Mouse (Mus musculus) hindbrain, embryonic 15.5 days (tissue): ENCODE data around the gene St8sia1. TPM values are rescaled to one million over a fixed set of nuclear protein-coding genes. Genes with fewer than 3 reads are reported as not detected.
"Not testable (repeated sequence)": the region's sequence is repeated elsewhere in the genome, so short reads cannot be mapped to it uniquely, and the experiment has no call there.

Experiments
- ATAC-seq: fragments of 200-750 bp; cut with Nextera tagmentation; 2 replicates; pipeline ENCODE4 v1.8.0; 2017; ENCODE audit warnings: low read depth, moderate number of reproducible peaks, moderate TSS enrichment; ENCODE audit not compliant: low FRiP score
- H3K27ac ChIP-seq: fragments of 300-500 bp; sonication (generic); replicated peaks from 2 replicates; pipeline ENCODE4 v1.5.1; 2015; ENCODE audit warnings: mild to moderate bottlenecking, inconsistent platforms
- H3K27me3 ChIP-seq: fragments of 300-500 bp; sonication (generic); 2 replicates; pipeline ENCODE4 v1.6.1; 2015; ENCODE audit warnings: control low read depth, inconsistent platforms
- H3K36me3 ChIP-seq: fragments of 300-500 bp; sonication (generic); 2 replicates; pipeline ENCODE4 v1.6.1; 2015; ENCODE audit warnings: control low read depth, inconsistent platforms
- H3K4me1 ChIP-seq: fragments of 300-500 bp; sonication (generic); replicated peaks from 2 replicates; pipeline ENCODE4 v1.6.1; 2015; ENCODE audit warnings: control low read depth, inconsistent platforms
- H3K4me2 ChIP-seq: fragments of 300-500 bp; sonication (generic); 2 replicates; pipeline ENCODE4 v1.6.1; 2015; ENCODE audit warnings: moderate library complexity, mild to moderate bottlenecking, inconsistent platforms
- H3K4me3 ChIP-seq: fragments of 300-500 bp; sonication (generic); 2 replicates; pipeline ENCODE4 v1.5.1; 2015; ENCODE audit warnings: mild to moderate bottlenecking, inconsistent platforms
- H3K9ac ChIP-seq: fragments of 300-500 bp; sonication (generic); 2 replicates; pipeline ENCODE4 v1.6.1; 2015; ENCODE audit warnings: inconsistent platforms
- H3K9me3 ChIP-seq: fragments of 300-500 bp; sonication (generic); 2 replicates; pipeline ENCODE4 v1.6.1; 2016; ENCODE audit warnings: control low read depth, inconsistent platforms
- WGBS: fragments of 180-500 bp; shearing (Covaris S2); methylation state at CpG from one replicate; pipeline ENCODE4 v1.1.7; 2015; 5-methylcytosine and 5-hydroxymethylcytosine counted together
- polyA plus RNA-seq: library from polyadenylated mRNA; unstranded; fragments of >200 nt; fragmentation: Nextera tagmentation; extraction: Ambion mirVana; gene quantifications from 2 replicates; pipeline ENCODE4 v1.2.1, GENCODE M21; 2015

St8sia1 gene
- polyA plus RNA-seq, 1 experiment from 2014 or later = 7.0 TPM

GRCm38 (mm10) chr6:142992099-142992498, 27.8 kb upstream of the St8sia1 start:
- Histone ChIP-seq H3K4me3 (no peak overlapping the region), H3K4me2 (no peak overlapping the region), H3K27me3 (no peaks in the 10 kb centered on the region), H3K36me3 (no peaks in the 10 kb centered on the region), H3K4me1 (peaks cover 27% of the 10 kb centered on the region), H3K27ac (no peak overlapping the region; the same call in 1 of the 2 replicates), H3K9me3 (no peaks in the 10 kb centered on the region), H3K9ac (no peak overlapping the region)
- 40% methylated on average over 7 of the region's 7 CpGs for WGBS
- ATAC-seq = no peak

GRCm38 (mm10) chr6:142991391-142992059, 27.3 kb upstream of the St8sia1 start:
- ATAC-seq = 0 out of 2 replicates have a peak, but pooled peaks have one; percentile 35
- no peak overlapping the region for H3K9ac ChIP-seq
- H3K27ac ChIP-seq = no peak overlapping the region; the same call in 1 of the 2 replicates
- 52% methylated on average over 7 of the region's 7 CpGs for WGBS
- no peaks in the 10 kb centered on the region for H3K36me3 ChIP-seq
- H3K4me1 ChIP-seq = peaks cover 27% of the 10 kb centered on the region
- no peaks in the 10 kb centered on the region for H3K27me3 ChIP-seq
- no peak overlapping the region for H3K4me3 ChIP-seq
- H3K4me2 ChIP-seq = no peak overlapping the region
- H3K9me3 ChIP-seq = no peaks in the 10 kb centered on the region

DNA sequence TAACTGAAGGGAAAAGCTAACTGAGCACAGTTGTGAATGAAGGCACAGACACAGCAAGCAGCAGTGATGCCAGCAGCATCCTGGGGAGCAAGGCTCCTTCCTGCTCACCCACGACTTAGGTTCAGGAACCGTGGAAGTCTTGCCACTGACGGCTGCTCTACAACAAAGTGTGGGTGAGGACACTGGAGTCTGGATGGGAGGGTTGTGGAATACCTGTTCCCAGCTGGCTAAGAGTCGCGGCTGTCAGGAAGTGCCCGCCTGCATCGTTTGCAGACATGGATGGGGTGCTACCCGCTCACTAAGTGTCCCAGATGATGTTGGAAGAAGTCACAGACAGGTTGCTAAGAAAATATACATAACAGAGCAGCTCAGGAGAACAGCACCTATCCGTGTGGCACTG, 26.3 kb upstream of the St8sia1 start:
- Histone ChIP-seq H3K27ac (no peak overlapping the region), H3K36me3 (no peaks in the 10 kb centered on the region), H3K4me1 (peaks cover 27% of the 10 kb centered on the region), H3K4me3 (no peak overlapping the region), H3K9me3 (no peaks in the 10 kb centered on the region), H3K27me3 (no peaks in the 10 kb centered on the region), H3K9ac (no peak overlapping the region), H3K4me2 (no peak overlapping the region)
- ATAC-seq = no peak
- 78% methylated on average over 9 of the region's 9 CpGs for WGBS

- 88% methylated on average over 13 of the region's 13 CpGs for WGBS
- no peaks in the 10 kb centered on the region for H3K27me3 ChIP-seq
- no peak overlapping the region for H3K4me2 ChIP-seq
- no peak overlapping the region for H3K9ac ChIP-seq
- no peak overlapping the region for H3K4me3 ChIP-seq
- no peaks in the 10 kb centered on the region for H3K9me3 ChIP-seq
- ATAC-seq = no peak
- no peak overlapping the region for H3K27ac ChIP-seq
- no peaks in the 10 kb centered on the region for H3K36me3 ChIP-seq
- peaks cover 22% of the 10 kb centered on the region for H3K4me1 ChIP-seq
Observed at GRCm38 (mm10) chr6:142989495-142989894, 25.2 kb upstream of the St8sia1 start.

- H3K9me3 ChIP-seq = no peaks in the 10 kb centered on the region
- no peaks in the 10 kb centered on the region for H3K27me3 ChIP-seq
- 31% methylated on average over 10 of the region's 10 CpGs for WGBS
- H3K9ac ChIP-seq = no peak overlapping the region
- peaks cover 15% of the 10 kb centered on the region for H3K4me1 ChIP-seq
- no peak overlapping the region for H3K4me3 ChIP-seq
- no peak overlapping the region for H3K27ac ChIP-seq
- no peak for ATAC-seq
- no peaks in the 10 kb centered on the region for H3K36me3 ChIP-seq
- H3K4me2 ChIP-seq = no peak overlapping the region
Observed at GRCm38 (mm10) chr6:142988753-142989152, 24.5 kb upstream of the St8sia1 start.

GRCm38 (mm10) chr6:142988231-142988630, 24.0 kb upstream of the St8sia1 start:
- no peak for ATAC-seq
- Histone ChIP-seq H3K9me3 (no peaks in the 10 kb centered on the region), H3K4me2 (no peak overlapping the region), H3K27me3 (no peaks in the 10 kb centered on the region), H3K36me3 (no peaks in the 10 kb centered on the region), H3K27ac (no peak overlapping the region), H3K4me1 (peaks cover 13% of the 10 kb centered on the region; the same call in 1 of the 2 replicates), H3K9ac (no peak overlapping the region), H3K4me3 (no peak overlapping the region)
- WGBS = 80% methylated on average over 6 of the region's 6 CpGs

- ATAC-seq = no peak
- H3K27me3 ChIP-seq = no peaks in the 10 kb centered on the region
- H3K9ac ChIP-seq = no peak overlapping the region
- no peak overlapping the region for H3K4me3 ChIP-seq
- no peaks in the 10 kb centered on the region for H3K9me3 ChIP-seq
- no peak overlapping the region for H3K4me2 ChIP-seq
- H3K27ac ChIP-seq = no peak overlapping the region
- peaks cover 13% of the 10 kb centered on the region; the same call in 1 of the 2 replicates for H3K4me1 ChIP-seq
- WGBS = 58% methylated on average over 6 of the region's 6 CpGs
- H3K36me3 ChIP-seq = no peaks in the 10 kb centered on the region
Observed at GRCm38 (mm10) chr6:142987616-142988015, 23.4 kb upstream of the St8sia1 start.

GRCm38 (mm10) chr6:142986706-142987105, 22.5 kb upstream of the St8sia1 start:
- H3K9ac ChIP-seq, H3K4me1 ChIP-seq, H3K4me2 ChIP-seq, H3K36me3 ChIP-seq, H3K9me3 ChIP-seq, ATAC-seq, H3K27ac ChIP-seq, H3K4me3 ChIP-seq, H3K27me3 ChIP-seq: not testable (repeated sequence)
- WGBS = 91% methylated on average over 9 of the region's 9 CpGs

DNA sequence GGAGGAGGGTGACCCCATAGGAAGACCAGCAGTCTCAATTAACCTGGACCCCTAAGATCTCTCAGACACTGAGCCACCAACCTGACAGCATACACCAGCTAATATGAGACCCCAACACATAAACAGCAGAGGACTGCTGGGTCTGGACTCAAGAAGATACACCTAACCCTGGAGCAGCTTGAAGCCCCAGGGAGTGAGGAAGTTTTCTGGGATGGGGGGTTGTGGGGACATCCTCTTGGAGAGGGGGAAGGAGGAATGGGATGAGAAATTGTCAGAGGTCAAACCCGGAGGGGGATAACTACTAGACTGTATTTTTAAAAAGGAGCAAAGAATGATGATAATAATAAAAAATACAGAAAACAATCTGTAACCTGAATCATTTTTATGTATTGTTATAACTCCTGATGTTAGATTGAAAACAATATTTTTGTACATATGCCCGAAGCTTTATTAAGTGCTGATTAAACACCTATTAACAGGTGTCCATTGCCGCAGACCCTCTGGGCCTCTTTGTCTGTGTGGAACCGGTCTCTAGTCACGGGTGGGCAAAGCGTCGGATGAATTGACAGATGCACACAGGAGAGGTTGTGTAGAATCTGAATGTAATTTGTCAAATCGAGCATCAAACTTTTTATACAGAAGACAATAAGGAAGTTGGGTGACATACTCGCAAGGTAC, 21.4 kb upstream of the St8sia1 start:
- not testable (repeated sequence) for H3K27ac ChIP-seq, H3K36me3 ChIP-seq, H3K4me1 ChIP-seq, H3K27me3 ChIP-seq, H3K9me3 ChIP-seq, H3K9ac ChIP-seq, ATAC-seq, H3K4me2 ChIP-seq, H3K4me3 ChIP-seq
- WGBS = 91% methylated on average over 9 of the region's 9 CpGs

DNA sequence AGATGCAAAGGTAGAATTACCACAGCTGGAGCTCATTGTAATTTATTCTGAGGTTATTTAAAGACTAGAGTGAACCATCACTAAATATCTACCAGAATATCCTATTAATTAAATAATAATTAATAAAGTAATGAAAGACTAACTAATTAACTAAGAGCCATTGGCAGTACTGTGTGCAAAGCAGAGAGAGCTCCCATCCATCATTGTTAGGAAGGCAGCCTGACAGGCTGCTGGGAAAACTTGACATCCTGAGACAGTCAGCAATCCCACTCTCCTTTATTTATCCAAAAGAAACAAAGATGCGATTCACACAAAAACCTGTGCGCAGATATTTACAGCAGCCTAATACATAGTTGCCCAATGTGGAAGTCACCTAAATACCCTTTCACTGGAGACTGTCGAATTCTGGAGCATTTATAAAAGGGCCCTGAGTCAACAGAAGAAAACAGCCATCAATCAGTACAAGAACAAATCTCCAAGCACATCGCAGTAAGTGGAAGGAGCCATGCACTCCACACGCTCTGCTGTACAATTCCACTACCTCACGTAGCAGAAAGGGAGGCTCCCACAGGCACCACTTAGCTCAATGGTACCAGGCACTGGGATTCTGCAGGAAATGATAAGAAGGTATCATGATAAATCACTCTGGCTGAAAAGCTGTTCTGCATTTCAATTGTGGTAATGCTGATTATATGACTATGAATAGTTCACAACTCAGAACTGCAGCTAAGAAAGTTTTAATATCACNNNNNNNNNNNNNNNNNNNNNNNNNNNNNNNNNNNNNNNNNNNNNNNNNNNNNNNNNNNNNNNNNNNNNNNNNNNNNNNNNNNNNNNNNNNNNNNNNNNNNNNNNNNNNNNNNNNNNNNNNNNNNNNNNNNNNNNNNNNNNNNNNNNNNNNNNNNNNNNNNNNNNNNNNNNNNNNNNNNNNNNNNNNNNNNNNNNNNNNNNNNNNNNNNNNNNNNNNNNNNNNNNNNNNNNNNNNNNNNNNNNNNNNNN, 15.7 kb upstream of the St8sia1 start:
- no peaks in the 10 kb centered on the region for H3K27me3 ChIP-seq
- H3K4me3 ChIP-seq = no peak overlapping the region
- no peak overlapping the region for H3K4me2 ChIP-seq
- 27% methylated on average over 6 of the region's 6 CpGs for WGBS
- H3K9me3 ChIP-seq = no peaks in the 10 kb centered on the region
- ATAC-seq = peak; percentile 79; the same call in 1 of the 2 replicates
- H3K27ac ChIP-seq = peak overlapping the region; percentile 65
- H3K9ac ChIP-seq = no peak overlapping the region
- H3K36me3 ChIP-seq = no peaks in the 10 kb centered on the region
- peaks cover 16% of the 10 kb centered on the region for H3K4me1 ChIP-seq

- no peaks in the 10 kb centered on the region for H3K9me3 ChIP-seq
- peaks cover 16% of the 10 kb centered on the region for H3K4me1 ChIP-seq
- no peak overlapping the region for H3K4me3 ChIP-seq
- no peak for ATAC-seq
- H3K9ac ChIP-seq = no peak overlapping the region
- H3K4me2 ChIP-seq = no peak overlapping the region
- 65% methylated on average over 1 of the region's 1 CpGs for WGBS
- H3K27ac ChIP-seq = no peak overlapping the region
- no peaks in the 10 kb centered on the region for H3K27me3 ChIP-seq
- no peaks in the 10 kb centered on the region for H3K36me3 ChIP-seq
Observed at GRCm38 (mm10) chr6:142977221-142977620, 13.0 kb upstream of the St8sia1 start.

DNA sequence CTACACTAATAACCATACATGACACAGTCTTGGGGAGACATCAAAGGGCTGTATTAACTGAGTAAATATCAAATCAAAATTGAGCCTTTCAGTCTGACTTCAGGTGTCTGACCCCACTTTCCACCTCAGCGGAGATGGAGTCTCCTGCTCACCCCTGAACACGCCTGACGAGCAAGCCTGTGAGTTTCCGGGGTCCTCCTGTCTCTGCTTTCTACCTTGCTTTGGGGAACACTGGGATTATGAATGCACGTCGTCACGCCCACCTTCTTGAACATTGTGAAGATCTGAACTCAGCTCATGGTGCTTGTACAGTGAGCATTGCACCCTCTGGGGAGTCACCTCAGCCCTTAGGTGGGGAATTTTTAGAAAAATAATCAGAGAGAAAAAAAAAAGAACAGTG, 9.0 kb upstream of the St8sia1 start:
- no peaks in the 10 kb centered on the region for H3K36me3 ChIP-seq
- no peak overlapping the region for H3K27ac ChIP-seq
- H3K27me3 ChIP-seq = no peaks in the 10 kb centered on the region
- no peak overlapping the region for H3K9ac ChIP-seq
- H3K4me2 ChIP-seq = no peak overlapping the region
- H3K4me1 ChIP-seq = no peaks in the 10 kb centered on the region
- H3K4me3 ChIP-seq = no peak overlapping the region
- ATAC-seq = no peak
- 91% methylated on average over 7 of the region's 7 CpGs for WGBS
- H3K9me3 ChIP-seq = no peaks in the 10 kb centered on the region
